Mouse (Mus musculus): ENCODE measurements around the gene Neu2.

Gene Neu2

GRCm38 (mm10) chr1:87640165-87640661 lies 130.5 kb downstream of the Neu2 start:
- no peak for ATAC-seq (ENCODE audit: insufficient number of reproducible peaks, low FRiP score, low TSS enrichment)

GRCm38 (mm10) chr1:87643016-87643415 lies 133.3 kb downstream of the Neu2 start:
- no peak for ATAC-seq (ENCODE audit: insufficient number of reproducible peaks, low FRiP score, low TSS enrichment)

GRCm38 (mm10) chr1:87645041-87645440 lies 135.4 kb downstream of the Neu2 start:
- no peak for ATAC-seq (ENCODE audit: insufficient number of reproducible peaks, low FRiP score, low TSS enrichment)

GRCm38 (mm10) chr1:87645748-87646147 lies 136.1 kb downstream of the Neu2 start:
- no peak for ATAC-seq (ENCODE audit: insufficient number of reproducible peaks, low FRiP score, low TSS enrichment)

Data from cerebellum, adult (tissue).